Comparison of ENCODE assay signal across 9 mouse cellular contexts in genomic region chr2:101715650-101716323, GRCm38 (mm10). TPM values are rescaled to one million over a fixed set of nuclear protein-coding genes. Genes with fewer than 3 reads are reported as not detected.
DNase-seq lines count a peak whose midpoint lies in the region; ATAC-seq and TF ChIP-seq lines count a peak whose summit lies in the region.
"Had no signal": no experiment of that assay in that cellular context is flagged by ENCODE, and none has a peak within 500 bp of the region (broad histone marks: within the 10 kb centered on the region; RNA-seq: fewer than 3 reads in every experiment).

No protein-coding gene starts in this region.

- ATAC-seq in common myeloid progenitor, adult 5-6 weeks (replicated peaks; ENCODE audit: low read depth, poor library complexity, severe bottlenecking) = peak; percentile 87

- intact Hi-C loops in left cerebral cortex, postnatal 4 days (cut with DNase I) = no loop called here
- intact Hi-C loops in left cerebral cortex, postnatal 25 days (cut with DNase I) = loop anchor here (2.0 kb wide), 1 partner anchor 81 kb away; no protein-coding TSS in a partner anchor

- H3K27me3 ChIP-seq in cerebellum, adult 2 months (ENCODE audit: control insufficient read depth, insufficient read depth, low read length) = no peaks in the 10 kb centered on the region

- no peak for TF ChIP-seq POLR2A in cerebellum, adult 2 months (IDR thresholded peaks at IDR 0.05; ENCODE audit: borderline replicate concordance, insufficient read depth, low read length)
- no peak for TF ChIP-seq POLR2A in lung, adult 2 months (IDR thresholded peaks at IDR 0.05; ENCODE audit: borderline replicate concordance, extremely low read depth, low read depth, low read length)

- H3K27ac ChIP-seq in cerebellum, adult 2 months (ENCODE audit: insufficient read depth, low read length) = no peak overlapping the region

- DNase-seq in cerebellum, adult 2 months = no peak
- no peak for DNase-seq in cerebellum, postnatal 4 days (ENCODE audit: low spot score in 2 of 2)
- DNase-seq in left cerebral cortex, postnatal 4 days = peak; percentile 33
- no peak for DNase-seq in left cerebral cortex, postnatal 25 days (ENCODE audit: low spot score in 2 of 2)
- peak; percentile 72 for DNase-seq in lung, adult 2 months
- DNase-seq in spleen, postnatal 14 days (ENCODE audit: low spot score in 2 of 2) = peak; percentile 16 to 55
- no peak for DNase-seq in frontal cortex, postnatal 36 days (ENCODE audit: low spot score in 2 of 2)

- TF ChIP-seq CTCF in cerebellum, adult 2 months (IDR thresholded peaks at IDR 0.05; ENCODE audit: borderline replicate concordance, insufficient read depth, low read depth, low read length) = 0 out of 2 replicates have a peak, but pooled peaks have one; percentile 21
- peak; percentile 36 for TF ChIP-seq CTCF in lung, adult 2 months (IDR thresholded peaks at IDR 0.05; ENCODE audit: insufficient read depth, low read length)

- H3K4me1 ChIP-seq in cerebellum, adult 2 months (ENCODE audit: control insufficient read depth, insufficient read depth, low read length) = no peaks in the 10 kb centered on the region
- H3K4me1 ChIP-seq in lung, adult 2 months (ENCODE audit: control insufficient read depth, insufficient read depth, low read length) = no peaks in the 10 kb centered on the region; the same call in 1 of the 2 replicates

- WGBS in cerebellum, adult 2 months = 81% methylated on average over 8 of the region's 8 CpGs
- WGBS in lung, adult 2 months = 47% methylated on average over 8 of the region's 8 CpGs

- H3K4me3 ChIP-seq in cerebellum, adult 2 months (replicated peaks; ENCODE audit: insufficient read depth, low read depth, low read length) = no peak overlapping the region
- no peak overlapping the region for H3K4me3 ChIP-seq in lung, adult 2 months (replicated peaks; ENCODE audit: extremely low read depth, low read depth, low read length)
- H3K4me3 ChIP-seq: myocyte had no signal

RNA-seq across cellular contexts. Expression of gene Traf6, which starts 37.6 kb away (rescaled TPM):
- 12.2 and 12.5 TPM in 2 replicates for polyA plus RNA-seq in cerebellum, adult 2 months (2012; rRNA removed)
- total RNA-seq in left cerebral cortex, postnatal 4 days (2021) = 10 to 100 TPM; 13.9 to 17.7 TPM
- total RNA-seq in left cerebral cortex, postnatal 25 days (2021) = 10 to 100 TPM in 1 of 2 experiments, 1 to 10 TPM in 1; 9.9 to 11.7 TPM
- 17.6 and 21.4 TPM in 2 replicates for total RNA-seq in common myeloid progenitor, adult 5-6 weeks (2017)
- 9.7 and 12.5 TPM in 2 replicates for polyA plus RNA-seq in lung, adult 2 months (2012; rRNA removed)

Comparison
In these comparisons a context has a peak if more than half of its experiments do, and no peak if none do; other contexts are left out.
1. DNase-seq: peak in left cerebral cortex, postnatal 4 days (single experiment), lung, adult 2 months (single experiment) and spleen, postnatal 14 days (2 of 2); none in cerebellum, adult 2 months (0 of 2), cerebellum, postnatal 4 days (0 of 2), left cerebral cortex, postnatal 25 days (0 of 2) and frontal cortex, postnatal 36 days (0 of 2).